Mouse (Mus musculus) right cerebral cortex, postnatal 14 days (tissue): ENCODE results near the gene Optn.
"Not testable (repeated sequence)": the region's sequence is repeated elsewhere in the genome, so short reads cannot be mapped to it uniquely, and the experiment has no call there.

Experiments
- DNase-seq: peaks from one replicate; pipeline ENCODE4 v3.0.0; 2022

The Optn gene

DNA sequence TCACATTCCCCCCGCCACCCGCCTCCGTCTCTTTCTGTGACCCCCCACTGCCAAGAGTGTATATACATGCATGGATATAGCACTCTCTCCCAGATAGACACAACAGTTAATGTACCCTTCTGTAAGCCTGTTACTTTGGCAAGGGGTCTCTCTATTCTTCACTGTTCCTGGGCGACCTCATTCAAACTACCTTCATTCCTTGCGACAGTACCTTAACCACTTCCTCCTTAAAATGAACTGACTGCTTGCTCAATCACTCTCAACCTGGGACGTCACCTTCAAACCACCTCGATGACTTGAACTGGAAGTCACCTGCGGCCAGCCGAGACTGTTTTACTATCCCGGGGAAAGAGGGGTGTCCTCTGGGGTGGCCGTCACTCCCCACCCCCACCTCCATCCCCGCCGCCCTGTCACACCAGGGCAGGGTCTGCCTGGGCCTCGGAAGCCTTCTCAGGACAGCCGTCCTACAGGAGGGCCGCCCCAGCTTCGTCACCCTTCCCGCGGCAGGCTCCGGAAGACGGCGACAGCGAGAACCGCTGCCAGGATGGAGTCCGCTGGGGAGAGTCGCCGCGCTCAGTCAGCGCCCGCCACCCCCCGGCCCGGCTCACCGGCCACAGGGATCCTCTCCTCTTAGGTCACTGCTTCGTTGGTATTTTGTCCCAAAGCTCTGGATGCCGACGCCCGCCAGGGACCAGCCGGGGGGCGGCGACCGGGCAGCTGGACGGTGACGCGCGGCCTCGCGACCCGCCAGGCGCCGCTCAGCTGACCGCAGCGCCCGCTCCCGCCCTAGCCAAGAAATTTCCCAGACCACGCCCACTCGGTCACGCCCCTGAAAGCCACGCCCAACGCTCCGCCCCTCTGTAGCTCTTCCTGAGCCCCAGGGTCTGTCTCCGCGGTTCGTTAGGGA lies at the start of gene Optn:
TSS of gene Optn (minus strand) at position 753 of the 907 bp plus-strand sequence.
- DNase-seq: peak; percentile 80

DNA sequence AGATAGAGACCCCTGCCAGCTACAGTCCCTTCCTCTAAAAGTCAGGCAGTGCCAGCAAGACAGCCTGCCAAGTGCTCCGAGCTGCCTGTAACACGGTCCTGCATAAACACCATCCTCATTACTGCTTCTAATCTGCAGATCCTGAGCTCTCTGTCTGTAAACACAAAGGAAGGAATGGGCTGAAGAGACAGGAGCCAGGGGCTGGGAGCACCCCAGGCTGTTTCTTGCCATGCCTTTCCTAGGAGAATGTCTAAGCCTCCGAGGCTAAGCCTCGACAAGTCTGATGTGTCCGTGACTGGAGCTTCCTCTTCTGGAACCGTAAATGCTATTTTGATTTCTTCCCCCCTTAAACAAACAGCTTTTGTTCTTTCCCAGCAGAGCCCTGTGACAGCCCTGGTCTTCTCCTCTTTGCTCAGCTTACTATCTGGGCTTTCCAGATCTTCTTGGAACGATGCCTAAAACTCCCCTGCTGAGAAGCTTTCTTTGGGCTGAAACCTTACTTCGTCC lies 49.0 kb upstream of the Optn start:
- DNase-seq: no peak

DNA sequence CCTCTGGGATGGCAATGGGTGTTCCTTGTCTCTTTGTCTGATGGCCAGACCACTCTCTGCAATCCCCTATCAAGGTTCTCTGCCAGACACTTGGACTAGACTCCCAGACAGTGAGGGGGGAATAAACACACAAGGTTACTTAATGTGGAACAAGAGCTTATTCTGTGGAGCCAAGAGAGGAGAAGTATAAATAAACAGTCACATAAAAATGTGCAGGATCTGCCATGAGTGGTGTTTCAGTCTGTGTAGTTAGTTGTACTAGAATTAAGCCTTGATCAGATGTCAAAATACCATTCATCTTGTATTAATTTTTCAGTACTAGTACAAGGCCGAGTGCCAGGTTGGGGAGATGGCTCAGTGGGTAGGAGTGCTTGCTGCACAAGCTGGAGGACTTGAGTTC lies 39.0 kb upstream of the Optn start:
- DNase-seq: no peak

DNA sequence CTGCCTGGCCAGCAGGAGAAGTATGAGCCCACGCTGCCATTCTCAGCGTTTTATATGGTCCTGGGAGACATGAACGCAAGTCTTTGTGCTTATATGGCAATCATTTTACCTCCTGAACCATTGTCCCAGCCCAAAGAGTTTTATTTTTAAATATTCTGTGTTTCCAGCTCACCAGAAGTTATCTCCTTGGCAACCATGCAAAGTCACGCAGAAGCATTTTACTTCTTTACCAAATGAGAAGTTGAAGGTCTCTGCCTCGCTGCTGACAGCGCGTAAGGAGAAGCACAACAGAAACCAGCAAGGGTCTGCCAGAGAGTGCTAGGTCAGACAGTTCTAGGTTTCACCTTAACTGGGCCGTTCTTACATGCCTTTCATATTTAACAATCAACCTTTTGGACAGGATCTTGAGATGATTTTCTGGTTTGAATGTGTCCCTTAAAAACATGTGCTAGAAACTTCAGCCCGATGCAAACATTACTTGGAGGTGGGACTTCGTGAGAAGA lies 37.9 kb upstream of the Optn start:
- no peak for DNase-seq

DNA sequence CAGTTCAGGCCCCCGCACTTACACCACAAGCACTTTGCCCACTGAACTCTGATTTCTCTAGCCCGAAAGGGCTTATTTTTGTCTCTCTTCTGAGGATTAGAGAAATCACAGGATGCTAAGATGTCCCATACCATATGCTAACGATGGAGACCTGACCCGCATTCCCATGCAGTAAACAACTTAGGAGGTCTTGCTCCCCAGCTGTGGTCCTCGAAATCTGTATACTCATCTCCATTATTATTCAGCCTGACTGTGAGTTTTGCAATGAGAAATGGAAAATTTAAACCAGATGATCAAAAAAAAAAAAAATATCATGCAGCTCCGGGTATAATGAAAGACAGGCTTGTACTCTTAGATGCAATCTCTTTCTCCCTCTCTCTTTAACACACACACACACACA lies 35.3 kb upstream of the Optn start:
- DNase-seq: no peak

DNA sequence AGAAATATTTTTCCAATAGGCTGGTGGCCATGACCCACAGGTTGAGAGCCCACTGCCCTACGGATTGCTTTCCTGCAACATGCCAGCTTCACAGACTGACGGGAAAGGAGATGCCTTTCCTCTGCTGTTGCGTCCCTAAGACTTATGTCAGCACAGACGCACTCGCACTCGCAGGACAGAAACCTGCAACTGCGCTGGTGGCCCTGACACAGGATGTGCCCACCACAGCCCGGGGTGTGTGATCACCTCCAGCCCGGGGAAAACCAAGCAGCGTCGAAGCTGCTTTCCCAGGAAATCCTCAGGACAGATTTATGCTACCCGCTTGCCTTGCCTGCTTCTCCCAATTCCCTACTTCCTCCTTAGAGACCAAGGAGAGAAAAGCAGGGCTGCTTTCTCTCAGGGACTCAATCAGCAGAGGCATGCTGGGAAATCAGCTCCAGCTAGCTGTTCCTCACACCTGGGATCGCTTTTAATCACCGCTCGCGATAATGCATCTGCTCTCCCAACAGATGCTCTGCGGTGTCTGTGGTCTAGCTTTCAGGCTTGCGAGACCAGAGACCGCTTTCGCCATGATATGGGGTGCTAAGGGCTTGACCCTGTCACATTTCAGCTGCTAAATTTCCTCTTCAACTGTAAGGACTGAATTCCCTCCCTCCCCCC lies 34.1 kb upstream of the Optn start:
- DNase-seq: no peak

DNA sequence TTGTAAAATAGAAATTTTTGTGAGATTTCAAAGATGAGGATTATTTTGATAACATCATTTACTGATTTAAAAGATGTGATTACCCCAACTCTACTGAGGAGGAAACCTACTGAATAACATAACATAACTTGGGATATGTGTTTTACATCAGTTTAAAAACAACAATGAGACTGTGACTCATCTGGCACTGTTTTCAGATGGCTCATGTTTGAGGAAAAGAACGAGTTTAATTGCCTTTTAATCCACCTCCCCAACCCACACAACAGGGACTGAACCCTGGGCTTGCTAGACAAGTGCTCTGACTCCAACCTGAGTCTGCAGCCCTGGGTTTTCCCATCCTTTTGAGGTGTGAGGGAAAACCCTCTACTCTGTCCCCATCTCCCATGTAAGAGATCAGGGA lies 31.5 kb upstream of the Optn start:
- DNase-seq: no peak

DNA sequence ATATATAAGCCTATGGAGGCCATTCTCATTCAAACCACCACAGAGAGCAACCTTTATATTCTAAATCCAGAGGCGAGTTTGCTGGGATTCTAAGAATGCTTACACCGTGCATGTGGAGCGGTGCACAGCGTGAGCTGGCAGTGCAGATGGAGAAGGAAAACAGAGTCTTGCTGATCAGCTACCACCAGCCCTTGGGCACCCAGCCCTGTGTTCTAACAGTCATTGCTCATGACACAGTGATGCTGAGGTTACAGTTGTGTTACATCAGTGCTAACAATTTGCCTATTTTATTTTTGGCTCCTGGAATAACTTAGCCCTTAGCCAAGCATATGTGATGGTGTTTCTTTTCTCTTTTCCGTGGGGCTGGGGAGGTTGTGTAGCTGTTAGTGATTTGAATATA lies 31.0 kb upstream of the Optn start:
- DNase-seq: no peak

DNA sequence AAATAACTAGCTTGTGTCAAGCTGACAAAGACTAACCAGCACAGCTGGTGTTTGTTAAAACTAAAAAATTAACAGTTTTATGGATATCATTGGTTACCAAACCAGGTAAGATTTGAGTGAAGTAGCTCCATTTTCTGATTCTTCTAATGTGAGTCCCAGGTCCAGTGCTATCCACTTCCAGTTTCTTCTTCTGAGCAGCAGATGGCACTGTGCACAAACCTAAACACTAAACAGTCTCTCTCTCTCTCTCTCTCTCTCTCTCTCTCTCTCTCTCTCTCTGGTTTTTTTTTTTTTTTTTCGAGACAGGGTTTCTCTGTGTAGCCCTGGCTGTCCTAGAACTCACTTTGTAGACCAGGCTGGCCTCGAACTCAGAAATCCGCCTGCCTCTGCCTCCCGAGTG lies 26.5 kb upstream of the Optn start:
- peak; percentile 25 for DNase-seq

DNA sequence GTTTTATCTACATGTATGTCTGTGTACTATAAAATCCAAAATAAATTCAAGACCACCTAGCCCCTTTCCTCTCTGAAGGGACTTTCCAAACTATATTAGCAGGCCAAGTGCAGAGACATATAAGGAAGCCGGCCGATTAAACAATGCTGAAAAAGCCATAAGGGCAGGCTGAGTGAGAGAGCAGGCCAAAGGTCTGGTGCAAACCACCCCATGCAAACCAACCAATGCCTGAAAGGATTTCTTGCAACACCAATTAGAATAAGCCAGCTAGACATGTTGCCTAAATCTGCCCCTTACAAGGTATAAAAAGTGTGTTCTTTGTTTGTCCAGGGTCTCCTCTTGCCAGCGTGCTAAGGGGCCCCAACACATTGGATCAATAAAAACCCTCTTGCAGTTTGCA lies 23.8 kb upstream of the Optn start:
- no peak for DNase-seq

DNA sequence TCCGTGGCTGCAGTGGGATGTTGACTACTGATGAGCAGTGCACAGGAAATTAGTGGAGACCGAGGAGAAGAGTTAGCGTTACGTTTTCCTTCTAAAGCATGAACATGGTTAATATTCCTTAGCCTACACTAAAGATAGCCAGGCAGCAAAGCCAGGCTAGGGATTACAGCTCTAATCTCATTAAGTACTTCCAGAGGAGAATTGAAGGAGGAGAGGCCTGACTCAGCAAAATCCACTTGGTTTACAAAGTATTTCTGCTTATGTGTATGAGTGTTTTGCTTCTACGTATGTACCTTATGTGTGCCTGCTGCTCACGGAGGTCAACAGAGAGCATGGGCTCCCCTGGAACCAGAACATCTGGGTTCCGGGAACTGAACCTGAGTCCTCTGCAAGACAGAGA lies 19.9 kb upstream of the Optn start:
- no peak for DNase-seq

DNA sequence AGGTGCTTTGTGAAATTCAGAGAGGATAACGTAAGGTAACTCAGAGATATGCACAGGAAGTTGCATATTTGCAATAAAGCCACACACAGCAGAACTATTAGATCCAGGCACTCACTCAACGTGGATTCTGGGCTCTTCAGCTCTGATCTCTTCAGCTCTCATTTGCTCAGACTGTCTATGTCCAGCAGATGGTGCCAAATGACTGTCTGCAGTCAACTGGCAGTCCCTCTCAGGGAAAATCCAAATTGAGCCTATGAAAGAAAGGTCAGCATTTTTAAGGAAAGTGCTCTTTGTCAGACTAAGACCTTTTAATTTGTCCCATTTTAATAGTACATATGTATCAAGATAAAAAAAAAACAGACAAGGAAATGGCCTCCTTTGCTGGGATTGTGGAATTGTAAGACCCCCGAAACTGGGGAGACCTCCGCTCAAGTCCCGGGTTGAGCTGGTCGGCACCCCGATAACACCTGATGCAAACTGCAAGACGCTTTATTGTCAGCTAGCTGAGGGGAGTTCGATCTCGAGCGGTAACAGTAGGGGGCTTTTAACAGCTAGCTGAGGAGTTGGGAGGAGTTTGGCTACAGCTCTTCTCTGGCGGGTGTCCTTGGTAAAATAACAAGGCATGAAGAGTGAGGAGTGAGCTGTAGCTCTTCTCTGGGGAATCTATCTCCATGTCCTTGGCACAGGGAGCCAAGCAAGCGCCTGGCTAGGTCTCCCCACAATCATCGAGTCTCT lies 16.4 kb upstream of the Optn start:
- DNase-seq: peak; percentile 38

DNA sequence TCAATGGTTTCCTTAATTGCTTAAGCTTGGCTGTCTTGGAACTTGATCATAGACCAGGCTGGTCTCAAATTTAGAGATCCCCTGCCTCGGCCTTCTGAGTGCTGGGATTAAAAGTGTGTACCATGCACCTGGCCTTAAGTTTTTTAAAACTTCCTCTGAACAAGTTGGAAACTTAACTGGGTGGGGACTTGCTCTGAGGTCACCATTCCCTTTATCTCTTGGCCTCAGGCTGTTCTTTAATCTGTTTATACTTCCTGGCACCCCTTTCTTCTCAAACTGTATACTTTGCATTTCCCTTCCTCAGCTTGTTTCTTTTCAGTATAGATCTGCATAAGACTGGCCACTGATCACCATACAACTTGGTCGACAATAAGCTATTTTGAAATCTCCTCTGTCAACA lies 14.1 kb upstream of the Optn start:
- DNase-seq: no peak

DNA sequence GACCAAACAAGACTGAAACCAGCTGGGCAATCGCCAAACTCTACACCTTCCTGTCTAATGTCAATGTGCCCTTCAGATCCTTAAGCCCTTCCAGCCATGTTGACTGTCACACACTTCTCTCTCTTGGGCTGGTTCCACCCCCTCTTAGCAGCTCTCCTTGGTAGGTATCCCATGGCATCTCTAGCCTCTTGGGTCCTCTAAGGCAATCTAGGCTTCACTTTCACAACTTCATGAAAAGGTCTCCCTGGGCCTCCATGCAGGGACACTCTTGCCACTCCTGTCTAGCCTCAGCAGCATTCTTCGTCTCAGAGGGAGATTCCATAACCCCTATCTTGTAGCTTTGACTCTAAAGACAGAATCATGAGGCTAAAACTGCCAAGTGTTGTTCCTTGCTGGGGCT lies 13.6 kb upstream of the Optn start:
- DNase-seq: no peak

DNA sequence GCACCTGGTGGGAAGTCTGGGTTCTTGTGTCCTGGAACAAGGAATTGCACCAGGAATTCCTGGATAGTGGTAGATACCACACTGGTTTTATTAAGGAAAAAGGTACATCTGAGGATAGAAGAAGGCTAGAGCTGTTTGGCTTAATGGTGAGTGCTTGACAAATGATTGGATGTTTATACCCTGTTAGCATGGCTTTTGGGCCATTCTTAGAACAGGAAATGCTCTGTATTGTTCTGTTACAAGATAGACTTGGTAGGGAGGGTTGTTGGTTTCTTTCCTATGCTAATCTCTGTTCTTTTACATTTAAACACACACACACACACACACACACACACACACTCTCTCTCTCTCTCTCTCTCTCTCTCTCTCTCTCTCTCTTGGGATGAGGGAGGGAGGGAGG lies 12.0 kb upstream of the Optn start:
- no peak for DNase-seq

DNA sequence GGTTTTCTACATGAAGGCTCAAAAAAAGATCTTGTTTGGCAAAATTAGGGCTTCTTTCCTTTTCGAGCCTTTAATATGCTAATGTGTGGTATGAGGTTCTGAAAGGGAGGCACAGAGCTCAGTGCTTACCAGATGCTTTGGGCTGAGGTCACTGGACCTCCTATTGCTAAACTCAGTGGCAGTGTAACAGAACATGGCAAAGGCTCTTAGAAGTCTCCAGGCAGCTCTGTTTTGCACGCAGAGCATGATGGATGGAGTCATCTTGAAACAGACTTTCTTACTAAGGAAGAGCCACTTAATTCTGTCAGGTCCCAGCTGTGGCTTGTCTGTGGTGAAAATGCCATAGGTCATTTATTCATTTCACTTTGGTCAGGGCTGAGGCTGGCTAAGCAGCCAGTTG lies 11.6 kb upstream of the Optn start:
- no peak for DNase-seq

DNA sequence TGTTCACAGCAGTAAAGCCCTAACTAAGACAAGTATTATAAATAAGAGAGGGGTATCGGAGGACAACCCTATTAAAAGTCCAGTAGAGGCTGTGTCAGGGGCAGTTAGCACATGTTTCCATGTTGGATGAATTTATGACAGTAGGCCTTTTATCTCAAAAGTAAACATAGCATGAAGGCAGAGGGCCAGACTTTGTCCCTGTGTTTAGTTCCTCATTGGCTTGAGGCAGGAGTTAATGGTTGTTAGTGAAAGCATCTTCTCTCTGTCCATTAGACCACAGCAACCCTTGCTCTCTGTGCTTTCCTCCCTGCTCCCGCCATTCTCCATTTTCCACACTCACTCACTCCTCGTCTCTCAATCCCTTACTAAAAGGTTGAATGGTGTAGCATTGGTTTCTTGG lies 9.9 kb upstream of the Optn start:
- DNase-seq: no peak

DNA sequence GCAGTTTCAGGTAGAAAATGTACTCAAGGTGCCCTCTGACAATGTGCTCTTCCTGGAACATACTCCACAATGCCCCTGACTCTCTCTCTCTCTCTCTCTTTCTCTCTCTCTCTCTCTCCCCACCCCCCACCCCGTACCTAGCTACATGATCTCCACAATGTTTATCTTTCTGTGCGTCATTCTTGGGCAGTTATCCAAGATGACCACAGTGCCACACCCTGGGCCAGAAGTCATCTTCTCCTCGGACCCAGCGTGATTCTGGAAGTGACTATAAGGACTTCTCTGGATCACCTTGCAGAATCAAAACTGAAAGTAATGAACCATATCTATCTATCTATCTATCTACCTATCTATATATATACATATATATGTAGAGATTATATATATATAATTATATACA lies 4.1 kb upstream of the Optn start:
- no peak for DNase-seq

DNA sequence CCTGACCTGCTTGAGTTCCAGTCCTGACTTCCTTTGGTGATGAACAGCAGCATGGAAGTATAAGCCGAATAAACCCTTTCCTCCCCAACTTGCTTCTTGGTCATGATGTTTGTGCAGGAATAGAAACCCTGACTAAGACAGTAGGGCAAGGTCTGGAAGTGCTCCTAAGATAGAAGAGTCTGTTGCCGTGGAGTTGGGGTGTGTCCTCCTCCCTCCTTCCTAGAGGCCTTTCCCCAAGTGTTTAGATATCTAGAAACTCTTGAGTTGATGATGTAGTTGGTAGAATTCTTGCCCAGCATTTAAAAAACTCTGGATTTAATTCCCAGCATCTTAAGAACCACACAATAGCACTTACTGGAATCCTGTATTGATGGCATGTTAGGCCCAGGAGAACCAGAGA lies 3.4 kb upstream of the Optn start:
- DNase-seq: not testable (repeated sequence)

DNA sequence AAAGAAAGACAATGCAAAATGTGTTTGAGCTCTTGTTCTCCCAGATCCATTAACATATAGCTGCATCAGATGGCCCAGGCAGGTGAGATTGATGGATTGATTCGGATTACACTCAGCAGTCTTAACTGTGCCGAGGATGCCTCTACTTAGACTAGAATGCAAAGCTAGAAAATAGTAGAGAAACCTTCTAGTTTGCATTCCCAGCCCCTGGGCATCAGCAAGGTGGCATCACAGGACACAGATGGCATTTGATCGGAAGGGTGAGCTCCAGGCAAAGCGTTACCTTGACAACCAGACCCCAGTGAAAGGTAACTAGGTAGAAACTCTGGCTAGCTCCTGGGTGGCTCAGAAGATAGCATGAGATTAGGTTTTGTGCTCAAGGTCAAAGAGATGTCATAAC lies 396 bp upstream of the Optn start:
- DNase-seq: no peak

DNA sequence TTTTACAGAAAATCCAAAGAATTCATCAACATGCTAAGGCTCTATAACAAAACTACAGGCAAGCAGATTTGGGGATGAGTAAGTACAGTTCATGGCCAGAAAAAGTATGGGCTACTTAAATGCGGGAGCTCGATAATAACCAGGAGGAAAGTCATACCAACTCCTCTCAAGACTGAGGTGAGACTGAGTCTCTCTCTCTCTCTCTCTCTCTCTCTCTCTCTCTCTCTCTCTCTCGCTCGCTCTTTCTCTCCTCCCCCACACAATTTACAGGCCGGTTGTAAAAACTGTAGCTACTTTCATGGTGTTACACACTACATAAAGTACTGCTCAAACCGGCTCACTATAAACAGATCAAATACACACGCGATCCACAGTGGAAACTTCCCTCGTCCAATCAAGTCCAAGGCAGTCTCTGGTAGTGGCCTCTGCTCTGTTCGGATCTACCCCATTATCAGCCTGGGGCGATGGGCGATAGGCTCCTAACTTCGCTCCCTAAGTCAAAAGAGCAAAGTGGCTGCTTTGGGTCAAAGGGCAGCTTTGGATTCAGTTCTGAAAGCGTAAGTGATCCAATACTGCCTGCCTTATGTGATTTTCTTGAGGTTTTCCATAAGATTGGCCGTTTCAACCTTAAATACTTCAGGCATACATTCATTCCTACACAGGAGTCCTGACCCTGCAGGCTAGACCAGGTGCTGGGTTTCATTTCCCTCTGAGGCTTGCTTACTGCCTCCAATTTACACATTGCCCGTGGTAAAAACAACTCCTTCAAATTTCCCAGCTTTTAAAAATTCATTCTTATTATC lies 1.2 kb downstream of the Optn start:
- DNase-seq: no peak

DNA sequence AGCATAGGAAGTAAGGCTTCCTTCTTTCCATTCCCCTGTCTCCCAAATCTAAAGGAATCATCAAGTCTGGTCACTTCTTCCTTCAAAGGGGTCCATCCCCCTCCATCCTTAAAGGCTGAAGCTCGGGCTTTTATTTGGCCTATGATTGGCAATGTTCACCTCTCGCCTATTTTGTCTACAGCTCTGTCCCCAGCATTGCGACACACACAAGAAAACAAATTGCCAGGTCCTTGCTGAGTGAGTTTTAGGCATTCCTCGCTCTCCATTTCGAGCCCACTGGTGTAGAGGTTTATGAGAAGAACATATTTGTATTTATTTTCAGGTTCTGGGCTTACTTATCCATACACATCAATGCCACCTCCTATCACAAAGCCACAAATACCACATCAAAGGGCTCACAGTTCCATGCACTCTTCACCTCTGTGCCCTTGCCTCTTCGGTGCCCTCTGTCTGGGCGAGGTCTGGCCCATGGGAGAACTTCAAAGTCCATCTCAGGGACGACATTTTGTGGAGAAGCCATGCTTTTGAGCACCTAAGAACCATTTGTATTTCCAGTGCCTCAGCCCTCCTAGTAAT lies 2.6 kb downstream of the Optn start:
- DNase-seq: no peak
